Mouse (Mus musculus) forebrain, embryonic 16.5 days (tissue): ENCODE results near the gene Ndufa8. TPM values are rescaled to one million over a fixed set of nuclear protein-coding genes. Genes with fewer than 3 reads are reported as not detected.

ENCODE experiments used
- ATAC-seq: fragments of 200-750 bp; cut with Nextera tagmentation; 2 replicates; pipeline ENCODE4 v1.8.0; 2017; ENCODE audit warnings: mild to moderate bottlenecking, moderate library complexity
- H3K27ac ChIP-seq: fragments of 300-500 bp; sonication (generic); 2 replicates; pipeline ENCODE4 v1.5.1; 2014; ENCODE audit warnings: low read length, control low read depth
- H3K27me3 ChIP-seq: fragments of 300-500 bp; sonication (generic); replicated peaks from 2 replicates; pipeline ENCODE4 v1.6.1; 2014; ENCODE audit warnings: low read length; ENCODE audit not compliant: control insufficient read depth, insufficient read depth
- H3K36me3 ChIP-seq: fragments of 300-500 bp; sonication (generic); 2 replicates; pipeline ENCODE4 v1.6.1; 2014; ENCODE audit not compliant: control insufficient read depth, insufficient read depth
- H3K4me1 ChIP-seq: fragments of 300-500 bp; sonication (generic); replicated peaks from 2 replicates; pipeline ENCODE4 v1.6.1; 2014; ENCODE audit warnings: low read length; ENCODE audit not compliant: control insufficient read depth, insufficient read depth
- H3K4me2 ChIP-seq: fragments of 300-500 bp; sonication (generic); 2 replicates; pipeline ENCODE4 v1.6.1; 2014; ENCODE audit warnings: mild to moderate bottlenecking, low read length, control low read depth
- H3K4me3 ChIP-seq: fragments of 300-500 bp; sonication (generic); replicated peaks from 2 replicates; pipeline ENCODE4 v1.5.1; 2014; ENCODE audit warnings: mild to moderate bottlenecking, low read length, control low read depth
- H3K9ac ChIP-seq: fragments of 300-500 bp; sonication (generic); replicated peaks from 2 replicates; pipeline ENCODE4 v1.6.1; 2014; ENCODE audit warnings: low read depth, low read length, control low read depth
- H3K9me3 ChIP-seq: fragments of 300-500 bp; sonication (generic); 2 replicates; pipeline ENCODE4 v1.6.1; 2016; ENCODE audit warnings: low read length; ENCODE audit not compliant: control insufficient read depth
- WGBS: fragments of 180-500 bp; shearing (Covaris S2); extraction: QIAGEN DNeasy Blood & Tissue Kit; methylation state at CpG from one replicate; pipeline ENCODE4 v1.1.7; 2014; 5-methylcytosine and 5-hydroxymethylcytosine counted together
- polyA plus RNA-seq: library from polyadenylated mRNA; unstranded; fragments of >200 nt; fragmentation: Nextera tagmentation; extraction: Ambion mirVana; gene quantifications from 2 replicates; pipeline ENCODE4 v1.2.1, GENCODE M21; 2015

Gene Ndufa8
- polyA plus RNA-seq, 1 experiment from 2014 or later, result 273 TPM

DNA sequence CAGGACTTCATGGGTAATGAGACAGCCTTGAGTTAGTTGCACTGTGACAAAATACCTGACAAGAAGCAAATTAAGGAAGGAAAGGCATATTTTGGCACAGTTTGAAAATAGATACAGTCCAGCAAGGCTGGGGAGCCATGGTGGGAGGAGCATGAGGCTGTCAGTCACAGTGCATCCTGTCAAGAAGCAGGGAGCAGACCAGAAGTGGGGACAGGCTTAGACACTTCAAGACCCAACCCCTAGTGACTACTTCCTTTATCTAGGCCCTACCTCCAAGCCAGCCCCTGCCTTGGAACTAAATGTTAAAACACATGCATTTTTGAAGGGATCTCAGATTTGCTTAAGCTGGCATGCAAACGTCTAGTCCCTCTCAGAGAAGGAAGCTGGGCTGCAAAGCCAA, 48.8 kb downstream of the Ndufa8 start:
- ATAC-seq, result no peak
- Histone ChIP-seq H3K4me1 (no peaks in the 10 kb centered on the region), H3K27ac (no peak overlapping the region), H3K27me3 (no peaks in the 10 kb centered on the region), H3K4me2 (no peak overlapping the region), H3K9me3 (no peaks in the 10 kb centered on the region), H3K4me3 (no peak overlapping the region), H3K9ac (no peak overlapping the region), H3K36me3 (no peaks in the 10 kb centered on the region)
- WGBS, result 43% methylated on average over 1 of the region's 1 CpGs

DNA sequence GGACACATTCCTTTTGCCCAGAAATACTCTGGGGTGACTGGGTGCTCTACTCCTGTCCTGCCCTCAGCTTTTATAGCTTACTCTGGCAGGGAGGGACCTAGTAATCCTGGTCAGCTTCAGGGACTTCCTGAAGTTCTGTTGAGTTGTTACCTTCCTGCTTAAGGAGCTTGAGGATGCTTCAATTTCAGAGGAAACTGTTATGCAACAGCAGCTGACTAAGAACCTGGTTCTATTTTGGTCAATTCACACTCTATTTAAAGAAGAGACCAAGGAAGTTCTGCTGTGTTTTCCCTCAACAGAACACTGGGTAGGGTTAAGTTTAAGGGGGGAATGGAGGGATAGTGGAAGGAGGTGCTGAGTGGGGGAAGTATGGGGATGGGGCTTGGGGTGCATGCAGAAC, 50.0 kb downstream of the Ndufa8 start:
- H3K36me3 ChIP-seq, result no peaks in the 10 kb centered on the region

DNA sequence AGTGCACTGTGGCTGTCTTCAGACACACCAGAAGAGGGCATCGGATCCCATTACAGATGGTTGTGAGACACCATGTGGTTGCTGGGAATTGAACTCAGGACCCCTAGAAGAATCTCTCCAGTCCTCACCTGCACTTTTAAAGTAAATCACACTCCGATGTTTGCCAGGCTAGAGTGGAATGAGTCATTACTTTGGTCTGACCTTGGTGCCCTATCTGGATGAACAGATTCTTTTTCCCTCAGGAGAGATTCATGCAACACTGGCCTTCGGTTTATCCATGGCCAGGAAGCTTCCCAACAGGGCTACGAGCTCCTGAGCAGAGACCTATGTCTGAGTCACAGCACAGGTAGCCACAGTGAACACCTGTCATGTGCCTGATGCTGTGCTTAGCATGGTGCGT, 50.8 kb downstream of the Ndufa8 start:
- Histone ChIP-seq H3K27me3 (no peaks in the 10 kb centered on the region), H3K36me3 (no peaks in the 10 kb centered on the region), H3K27ac (no peak overlapping the region), H3K4me3 (no peak overlapping the region), H3K9ac (no peak overlapping the region), H3K4me2 (no peak overlapping the region), H3K9me3 (no peaks in the 10 kb centered on the region), H3K4me1 (no peaks in the 10 kb centered on the region)
- WGBS, result 88% methylated on average over 5 of the region's 5 CpGs
- no peak for ATAC-seq

More for the DNA sequence above, 50.0 kb downstream of the Ndufa8 start:
- no peak overlapping the region for H3K27ac ChIP-seq
- no peaks in the 10 kb centered on the region for H3K4me1 ChIP-seq
- no peak overlapping the region for H3K4me2 ChIP-seq
- no peaks in the 10 kb centered on the region for H3K9me3 ChIP-seq
- no peak for ATAC-seq
- H3K27me3 ChIP-seq, result no peaks in the 10 kb centered on the region
- no peak overlapping the region for H3K9ac ChIP-seq
- H3K4me3 ChIP-seq, result no peak overlapping the region

DNA sequence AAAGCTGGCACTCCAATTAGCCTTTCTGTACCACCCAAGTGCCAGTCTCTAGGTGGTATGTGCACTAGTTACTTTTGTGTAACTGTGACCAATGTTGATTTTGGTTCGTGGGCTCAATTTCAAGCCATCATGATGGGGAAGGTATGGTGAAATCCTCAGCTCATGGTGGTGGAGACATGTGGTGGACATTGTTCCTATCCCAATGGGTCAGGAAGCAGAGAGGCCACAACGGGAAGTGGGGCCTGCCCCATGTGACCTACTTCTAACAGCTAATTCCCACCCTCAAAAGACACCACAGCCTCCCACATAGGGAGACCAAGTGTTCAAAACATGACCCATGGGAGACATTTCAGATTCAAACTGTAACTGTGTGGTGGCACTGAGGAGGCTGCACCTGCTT, 52.5 kb downstream of the Ndufa8 start:
- Histone ChIP-seq H3K9ac (no peak overlapping the region), H3K4me1 (no peaks in the 10 kb centered on the region), H3K36me3 (no peaks in the 10 kb centered on the region), H3K4me3 (no peak overlapping the region), H3K27me3 (no peaks in the 10 kb centered on the region), H3K9me3 (no peaks in the 10 kb centered on the region), H3K4me2 (no peak overlapping the region), H3K27ac (no peak overlapping the region)
- no peak for ATAC-seq
- 81% methylated on average over 2 of the region's 2 CpGs for WGBS

DNA sequence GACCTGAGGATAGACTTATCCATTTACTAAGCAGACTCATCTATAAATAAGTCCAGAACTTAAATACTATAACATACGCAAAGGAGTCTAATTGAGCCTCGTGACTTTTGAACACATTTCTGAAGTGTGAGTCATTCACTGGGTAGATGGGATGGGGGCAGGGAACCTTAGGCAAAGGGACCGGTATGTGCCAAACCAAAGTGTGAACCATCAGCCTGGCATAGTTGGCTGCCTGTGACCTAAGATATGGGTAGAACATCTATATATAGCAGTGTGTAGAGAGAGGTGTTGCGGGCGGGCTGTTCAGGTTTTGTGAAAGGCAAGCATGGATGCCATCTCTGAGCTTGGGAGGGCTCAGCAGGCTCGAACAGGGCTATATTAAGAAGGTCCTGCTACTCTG, 54.9 kb downstream of the Ndufa8 start:
- Histone ChIP-seq H3K4me3 (no peak overlapping the region), H3K9ac (no peak overlapping the region), H3K4me2 (no peak overlapping the region), H3K27me3 (no peaks in the 10 kb centered on the region), H3K4me1 (no peaks in the 10 kb centered on the region), H3K27ac (no peak overlapping the region), H3K9me3 (no peaks in the 10 kb centered on the region), H3K36me3 (no peaks in the 10 kb centered on the region)
- WGBS, result 87% methylated on average over 6 of the region's 6 CpGs
- ATAC-seq, result no peak

DNA sequence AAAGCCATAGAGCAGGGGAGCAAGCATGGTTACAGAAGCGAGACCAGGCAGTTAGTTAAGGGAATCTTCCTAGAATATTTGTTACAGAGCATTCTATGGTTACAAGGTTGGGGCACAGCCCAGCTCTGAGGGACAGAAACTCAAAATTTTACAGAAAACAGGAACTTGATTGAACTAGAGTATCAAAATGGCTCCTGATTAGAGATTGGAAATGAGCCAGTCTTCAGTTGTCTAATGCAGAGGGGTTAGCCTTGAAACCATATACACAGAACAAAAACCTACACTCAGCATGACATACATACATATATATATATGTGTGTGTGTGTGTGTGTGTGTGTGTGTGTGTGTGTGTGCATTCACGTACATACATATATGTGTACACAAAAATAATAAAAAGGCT, 55.7 kb downstream of the Ndufa8 start:
- Histone ChIP-seq H3K4me2 (no peak overlapping the region), H3K36me3 (no peaks in the 10 kb centered on the region), H3K27me3 (no peaks in the 10 kb centered on the region), H3K9ac (no peak overlapping the region), H3K4me1 (no peaks in the 10 kb centered on the region), H3K9me3 (no peaks in the 10 kb centered on the region), H3K4me3 (no peak overlapping the region), H3K27ac (no peak overlapping the region)
- ATAC-seq, result no peak
- 82% methylated on average over 2 of the region's 2 CpGs for WGBS

DNA sequence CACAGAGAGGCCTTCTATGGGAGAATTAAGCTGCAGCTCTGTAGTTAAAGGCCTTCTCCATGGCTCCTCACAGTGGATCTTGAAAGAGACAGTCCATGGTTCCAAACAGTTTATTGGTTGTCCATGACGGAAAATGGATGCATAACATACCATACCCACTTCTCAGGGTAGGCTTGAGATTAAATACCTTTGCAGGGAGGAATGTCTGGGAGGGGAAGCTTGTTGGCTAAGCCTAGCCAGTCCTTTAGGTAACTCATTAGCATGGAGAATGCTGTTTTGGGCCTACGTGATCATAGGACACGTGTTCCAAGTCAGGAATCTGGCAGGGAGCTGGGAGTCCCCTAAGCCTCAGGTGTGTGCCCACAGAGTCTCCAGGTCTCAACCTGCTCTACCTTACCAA, 56.9 kb downstream of the Ndufa8 start:
- Histone ChIP-seq H3K36me3 (no peaks in the 10 kb centered on the region), H3K9me3 (no peaks in the 10 kb centered on the region), H3K4me3 (no peak overlapping the region), H3K27me3 (no peaks in the 10 kb centered on the region), H3K4me2 (no peak overlapping the region), H3K4me1 (no peaks in the 10 kb centered on the region), H3K9ac (no peak overlapping the region), H3K27ac (no peak overlapping the region)
- no peak for ATAC-seq
- 90% methylated on average over 3 of the region's 3 CpGs for WGBS

Other genes starting within 250 kb of the Ndufa8 start
- 2.5 and 3.2 TPM in 2 replicates for gene Ttll11, start 69.5 kb downstream of the Ndufa8 start, polyA plus RNA-seq
- gene Morn5, start 52 bp upstream of the Ndufa8 start, polyA plus RNA-seq, result 1.5 and 2.2 TPM in 2 replicates
- 37.0 and 48.1 TPM in 2 replicates for gene Lhx6, start 56.0 kb upstream of the Ndufa8 start, polyA plus RNA-seq
- gene Mrrf, start 87.0 kb upstream of the Ndufa8 start, polyA plus RNA-seq, result 26.4 and 30.9 TPM in 2 replicates
- 158 and 165 TPM in 2 replicates for gene Rbm18, start 87.4 kb upstream of the Ndufa8 start, polyA plus RNA-seq
- gene Ptgs1, start 181.0 kb upstream of the Ndufa8 start, polyA plus RNA-seq, result 3.5 and 5.0 TPM in 2 replicates